ENCODE assay signal across 8 mouse cellular contexts in genomic region chr7:17066412-17066811, GRCm38 (mm10). TPM values are rescaled to one million over a fixed set of nuclear protein-coding genes. Genes with fewer than 3 reads are reported as not detected.
DNase-seq lines count a peak whose midpoint lies in the region; ATAC-seq and TF ChIP-seq lines count a peak whose summit lies in the region.

No protein-coding gene starts in this region.

- peak; percentile 84 for TF ChIP-seq CTCF in brain, embryonic 14.5 days (IDR thresholded peaks at IDR 0.05; ENCODE audit: borderline replicate concordance, extremely low read depth, insufficient read depth, insufficient read length)
- peak; percentile 85 for TF ChIP-seq CTCF in forebrain, postnatal 0 days (IDR thresholded peaks at IDR 0.05; ENCODE audit: low read depth)
- TF ChIP-seq CTCF in kidney, adult 2 months (conservative IDR thresholded peaks at IDR 0.05; ENCODE audit: insufficient read depth, insufficient read length, low read depth, low read length) = peak; percentile 88

- no peak for TF ChIP-seq POLR2A in brain, embryonic 14.5 days (IDR thresholded peaks at IDR 0.05; ENCODE audit: borderline replicate concordance, extremely low read depth, insufficient read depth, insufficient read length, poor library complexity, severe bottlenecking)
- TF ChIP-seq POLR2A in kidney, adult 2 months (IDR thresholded peaks at IDR 0.05; ENCODE audit: low read depth, low read length) = no peak
- TF ChIP-seq POLR2A in limb, embryonic 14.5 days (IDR thresholded peaks at IDR 0.05; ENCODE audit: borderline replicate concordance, extremely low read depth, insufficient read depth, insufficient read length) = no peak

- DNase-seq in midbrain, embryonic 14.5 days = peak; percentile 88
- peak; percentile 77 for DNase-seq in brain, embryonic 14.5 days (ENCODE audit: low read depth)
- DNase-seq in forebrain, postnatal 0 days = peak; percentile 82
- peak; percentile 83 for DNase-seq in kidney, adult 2 months
- peak; percentile 93 for DNase-seq in limb, embryonic 14.5 days (ENCODE audit: low spot score)
- DNase-seq in retina, postnatal 1 day = peak; percentile 83
- peak; percentile 85 for DNase-seq in urinary bladder, postnatal 14 days (ENCODE audit: low spot score)

- H3K9me3 ChIP-seq in midbrain, embryonic 14.5 days (ENCODE audit: control insufficient read depth, low read length) = no peaks in the 10 kb centered on the region
- no peaks in the 10 kb centered on the region for H3K9me3 ChIP-seq in midbrain, embryonic 16.5 days (replicated peaks; ENCODE audit: control insufficient read depth, low read length, poor library complexity, severe bottlenecking)
- H3K9me3 ChIP-seq in forebrain, postnatal 0 days (ENCODE audit: low read length) = no peaks in the 10 kb centered on the region
- no peaks in the 10 kb centered on the region for H3K9me3 ChIP-seq in limb, embryonic 14.5 days (ENCODE audit: control insufficient read depth, low read length)

- H3K27me3 ChIP-seq in midbrain, embryonic 14.5 days (ENCODE audit: control insufficient read depth, insufficient read depth, low read length) = peaks cover 12% of the 10 kb centered on the region
- peaks cover 4% of the 10 kb centered on the region; the same call in 1 of the 2 replicates for H3K27me3 ChIP-seq in midbrain, embryonic 16.5 days (ENCODE audit: control insufficient read depth, insufficient read depth, low read depth, low read length)
- no peaks in the 10 kb centered on the region; the same call in 1 of the 2 replicates for H3K27me3 ChIP-seq in forebrain, postnatal 0 days (ENCODE audit: insufficient read depth, low read length)
- H3K27me3 ChIP-seq in kidney, adult 2 months (replicated peaks; ENCODE audit: control insufficient read depth, insufficient read depth, low read length) = no peaks in the 10 kb centered on the region
- no peaks in the 10 kb centered on the region for H3K27me3 ChIP-seq in limb, embryonic 14.5 days (ENCODE audit: control insufficient read depth, insufficient read depth, low read length)

- H3K27ac ChIP-seq in midbrain, embryonic 14.5 days (replicated peaks; ENCODE audit: low read depth, low read length) = no peak overlapping the region
- H3K27ac ChIP-seq in midbrain, embryonic 16.5 days (ENCODE audit: low read length) = no peak overlapping the region
- H3K27ac ChIP-seq in forebrain, postnatal 0 days (ENCODE audit: low read depth, low read length) = no peak overlapping the region
- no peak overlapping the region for H3K27ac ChIP-seq in kidney, adult 2 months (ENCODE audit: insufficient read depth, low read depth, low read length)
- H3K27ac ChIP-seq in limb, embryonic 14.5 days (replicated peaks; ENCODE audit: low read depth, low read length) = no peak overlapping the region

- no peak overlapping the region for H3K9ac ChIP-seq in midbrain, embryonic 14.5 days (replicated peaks; ENCODE audit: low read length)
- no peak overlapping the region for H3K9ac ChIP-seq in midbrain, embryonic 16.5 days (ENCODE audit: low read depth, low read length)
- no peak overlapping the region for H3K9ac ChIP-seq in forebrain, postnatal 0 days
- no peak overlapping the region for H3K9ac ChIP-seq in limb, embryonic 14.5 days (ENCODE audit: low read depth, low read length, severe bottlenecking)

- 13% methylated on average over 2 of the region's 2 CpGs for WGBS in midbrain, embryonic 14.5 days
- WGBS in midbrain, embryonic 16.5 days = 10% methylated on average over 2 of the region's 2 CpGs
- WGBS in forebrain, postnatal 0 days = 3% methylated on average over 2 of the region's 2 CpGs
- WGBS in kidney, adult 2 months = 3% methylated on average over 2 of the region's 2 CpGs
- 8% methylated on average over 2 of the region's 2 CpGs for WGBS in limb, embryonic 14.5 days

- no peak for ATAC-seq in midbrain, embryonic 14.5 days (ENCODE audit: low FRiP score, low TSS enrichment)
- no peak for ATAC-seq in midbrain, embryonic 16.5 days
- no peak for ATAC-seq in forebrain, postnatal 0 days
- ATAC-seq in limb, embryonic 14.5 days (ENCODE audit: low FRiP score, low read depth) = no peak

- H3K36me3 ChIP-seq in midbrain, embryonic 14.5 days (ENCODE audit: control insufficient read depth, insufficient read depth, low read length) = no peaks in the 10 kb centered on the region
- no peaks in the 10 kb centered on the region for H3K36me3 ChIP-seq in midbrain, embryonic 16.5 days (ENCODE audit: control insufficient read depth, insufficient read depth, low read length)
- no peaks in the 10 kb centered on the region for H3K36me3 ChIP-seq in forebrain, postnatal 0 days (ENCODE audit: insufficient read depth)
- no peaks in the 10 kb centered on the region for H3K36me3 ChIP-seq in kidney, adult 2 months (ENCODE audit: control insufficient read depth, insufficient read depth, low read length)
- no peaks in the 10 kb centered on the region for H3K36me3 ChIP-seq in limb, embryonic 14.5 days (ENCODE audit: control insufficient read depth, insufficient read depth, low read length)

- peaks cover 6% of the 10 kb centered on the region; the same call in 1 of the 2 replicates for H3K4me1 ChIP-seq in midbrain, embryonic 14.5 days (ENCODE audit: control insufficient read depth, insufficient read depth, low read length)
- H3K4me1 ChIP-seq in midbrain, embryonic 16.5 days (ENCODE audit: control insufficient read depth, insufficient read depth, low read length) = peaks cover 3% of the 10 kb centered on the region
- no peaks in the 10 kb centered on the region for H3K4me1 ChIP-seq in forebrain, postnatal 0 days (ENCODE audit: insufficient read depth)
- peaks cover 13% of the 10 kb centered on the region for H3K4me1 ChIP-seq in kidney, adult 2 months (ENCODE audit: control insufficient read depth, insufficient read depth, low read length)
- H3K4me1 ChIP-seq in limb, embryonic 14.5 days (ENCODE audit: control insufficient read depth, insufficient read depth, low read length) = peaks cover 9% of the 10 kb centered on the region

- H3K4me3 ChIP-seq in midbrain, embryonic 14.5 days (replicated peaks; ENCODE audit: low read depth, low read length) = no peak overlapping the region
- H3K4me3 ChIP-seq in midbrain, embryonic 16.5 days (ENCODE audit: low read depth, low read length) = no peak overlapping the region
- H3K4me3 ChIP-seq in forebrain, postnatal 0 days (ENCODE audit: low read depth, low read length) = no peak overlapping the region
- H3K4me3 ChIP-seq in kidney, adult 2 months (ENCODE audit: insufficient read depth, low read depth, low read length) = no peak overlapping the region
- no peak overlapping the region for H3K4me3 ChIP-seq in limb, embryonic 14.5 days (replicated peaks; ENCODE audit: low read length)

- no peak overlapping the region for H3K4me2 ChIP-seq in midbrain, embryonic 14.5 days (ENCODE audit: low read length)
- H3K4me2 ChIP-seq in midbrain, embryonic 16.5 days (ENCODE audit: low read length) = no peak overlapping the region
- H3K4me2 ChIP-seq in forebrain, postnatal 0 days (ENCODE audit: low read depth) = no peak overlapping the region
- H3K4me2 ChIP-seq in limb, embryonic 14.5 days (replicated peaks; ENCODE audit: low read depth, low read length, severe bottlenecking) = no peak overlapping the region

RNA-seq across cellular contexts. Expression of gene Hif3a, which starts 4.2 kb away (rescaled TPM):
- 1.5 and 4.6 TPM in 2 replicates for polyA plus RNA-seq in midbrain, embryonic 14.5 days (2014; fragmentation: Nextera tagmentation; extraction: Ambion mirVana)
- 4.0 and 5.7 TPM in 2 replicates for polyA plus RNA-seq in midbrain, embryonic 16.5 days (2015; fragmentation: Nextera tagmentation; extraction: Ambion mirVana)
- 4.1 and 6.9 TPM in 2 replicates for polyA plus RNA-seq in brain, embryonic 14.5 days (2012; rRNA removed)
- total RNA-seq in forebrain, postnatal 0 days (2014; rRNA removed) = 7.2 and 12.2 TPM in 2 replicates
- polyA plus RNA-seq in forebrain, postnatal 0 days (2015; fragmentation: Nextera tagmentation; extraction: Ambion mirVana) = 1.1 and 2.0 TPM in 2 replicates
- polyA plus RNA-seq in kidney, adult 2 months (2012; rRNA removed) = 0.92 and 0.95 TPM in 2 replicates
- polyA plus RNA-seq in limb, embryonic 14.5 days (2012; rRNA removed) = 28.2 and 39.6 TPM in 2 replicates
- polyA plus RNA-seq in limb, embryonic 14.5 days (2014; fragmentation: Nextera tagmentation; extraction: Ambion mirVana) = 23.7 and 26.6 TPM in 2 replicates

RNA-seq across cellular contexts. Expression of gene Psg16, which starts 7.4 kb away (rescaled TPM):
- 4.3 and 4.9 TPM in 2 replicates for polyA plus RNA-seq in midbrain, embryonic 14.5 days (2014; fragmentation: Nextera tagmentation; extraction: Ambion mirVana)
- 5.7 and 7.2 TPM in 2 replicates for polyA plus RNA-seq in midbrain, embryonic 16.5 days (2015; fragmentation: Nextera tagmentation; extraction: Ambion mirVana)
- polyA plus RNA-seq in brain, embryonic 14.5 days (2012; rRNA removed) = 1.6 and 2.7 TPM in 2 replicates
- total RNA-seq in forebrain, postnatal 0 days (2014; rRNA removed) = 2.3 and 5.1 TPM in 2 replicates
- polyA plus RNA-seq in forebrain, postnatal 0 days (2015; fragmentation: Nextera tagmentation; extraction: Ambion mirVana) = 3.3 and 5.7 TPM in 2 replicates
- 0.05 TPM in 1 of 2 replicates, not detected in the other for polyA plus RNA-seq in kidney, adult 2 months (2012; rRNA removed)
- 0.23 TPM in 2 replicates for polyA plus RNA-seq in limb, embryonic 14.5 days (2012; rRNA removed)
- polyA plus RNA-seq in limb, embryonic 14.5 days (2014; fragmentation: Nextera tagmentation; extraction: Ambion mirVana) = 0.12 and 0.33 TPM in 2 replicates

RNA-seq across cellular contexts. Expression of gene Ppp5c, which starts 38.7 kb away (rescaled TPM):
- polyA plus RNA-seq in midbrain, embryonic 14.5 days (2014; fragmentation: Nextera tagmentation; extraction: Ambion mirVana) = 112 and 118 TPM in 2 replicates
- 118 and 127 TPM in 2 replicates for polyA plus RNA-seq in midbrain, embryonic 16.5 days (2015; fragmentation: Nextera tagmentation; extraction: Ambion mirVana)
- 164 and 199 TPM in 2 replicates for polyA plus RNA-seq in brain, embryonic 14.5 days (2012; rRNA removed)
- 56.6 and 65.7 TPM in 2 replicates for total RNA-seq in forebrain, postnatal 0 days (2014; rRNA removed)
- 129 and 137 TPM in 2 replicates for polyA plus RNA-seq in forebrain, postnatal 0 days (2015; fragmentation: Nextera tagmentation; extraction: Ambion mirVana)
- polyA plus RNA-seq in kidney, adult 2 months (2012; rRNA removed) = 199 and 226 TPM in 2 replicates
- polyA plus RNA-seq in limb, embryonic 14.5 days (2012; rRNA removed) = 193 and 237 TPM in 2 replicates
- polyA plus RNA-seq in limb, embryonic 14.5 days (2014; fragmentation: Nextera tagmentation; extraction: Ambion mirVana) = 100 and 105 TPM in 2 replicates
